Mouse (Mus musculus): ENCODE measurements at regions not wholly inside any gene's neighbourhood (a gene's known extent, or its start where the extent isn't known, plus 50 kb on each side); places are given as distances from the start of the nearest gene placed in this dataset.

DNA sequence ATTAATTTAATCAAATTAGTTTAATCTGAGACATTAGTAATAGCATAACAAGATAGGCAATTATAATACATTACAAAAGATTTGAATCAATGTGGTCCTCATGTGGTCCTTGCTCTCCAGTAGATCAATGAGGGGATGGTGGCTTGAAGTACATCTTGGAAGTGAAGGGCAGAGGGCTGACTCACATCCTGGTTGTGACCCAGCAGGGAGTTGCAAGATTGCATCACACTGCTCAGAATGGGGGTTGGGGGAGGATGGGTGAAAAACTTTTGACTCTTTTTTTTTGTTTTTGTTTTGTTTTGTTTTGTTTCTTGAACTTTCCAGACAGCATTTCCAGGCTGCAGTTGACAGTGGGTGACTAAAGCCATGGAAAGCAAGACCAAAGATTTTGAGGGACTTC, 191.1 kb upstream of the Dio3 start:
- no peak for DNase-seq

DNA sequence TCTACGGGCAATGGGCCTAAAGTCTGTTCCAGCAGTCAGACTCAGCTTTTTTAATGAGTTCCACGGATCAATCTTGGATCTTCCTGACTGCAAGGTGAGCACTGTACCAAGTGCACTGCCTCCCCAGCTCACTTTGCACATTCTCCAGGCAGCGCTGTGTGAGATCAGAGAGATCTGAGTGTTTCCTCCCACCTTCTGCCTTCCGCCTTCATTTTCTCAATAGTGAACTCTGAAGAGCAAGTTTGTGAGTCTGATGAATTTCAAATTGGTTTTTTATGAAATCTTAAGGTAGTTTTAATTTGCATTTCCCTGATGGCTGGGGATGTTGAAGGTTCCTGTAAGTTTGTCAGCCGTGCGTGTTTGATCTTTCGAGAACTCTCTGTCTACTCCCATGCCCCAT, 176.7 kb upstream of the Dio3 start:
- DNase-seq: no peak

DNA sequence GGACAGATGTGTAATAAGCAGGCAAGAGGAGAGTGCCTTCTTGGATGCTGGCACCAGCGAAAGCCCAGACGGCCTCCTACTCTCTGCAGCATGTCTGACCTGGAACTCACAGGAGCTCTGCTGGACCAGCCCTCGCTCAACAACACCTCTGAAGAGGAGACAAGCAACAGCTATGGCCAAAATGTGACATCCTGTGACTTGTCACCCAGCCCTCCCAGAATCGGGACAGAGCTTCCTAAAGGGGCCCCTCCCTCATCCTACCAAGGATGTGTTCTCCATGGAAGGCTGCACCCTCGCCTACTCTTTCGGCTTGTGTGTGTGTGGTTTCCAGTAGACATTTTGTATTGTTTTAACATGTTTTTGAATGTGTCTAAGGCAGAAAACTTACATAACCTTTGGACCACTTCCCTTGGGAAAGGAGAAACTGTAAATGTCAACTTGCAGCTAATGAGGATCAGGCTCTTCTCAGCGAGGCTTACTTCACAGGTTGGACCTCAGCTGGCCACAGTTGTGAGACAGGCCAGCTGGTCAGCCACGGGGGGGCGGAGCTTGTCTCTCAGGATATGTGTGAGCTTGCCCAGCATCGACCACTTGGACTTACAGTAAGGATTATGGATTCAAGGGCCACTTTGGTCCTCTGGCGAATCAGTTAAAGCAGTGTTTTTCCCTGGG, 166.7 kb upstream of the Dio3 start:
- peak; percentile 53 to 61 for DNase-seq

DNA sequence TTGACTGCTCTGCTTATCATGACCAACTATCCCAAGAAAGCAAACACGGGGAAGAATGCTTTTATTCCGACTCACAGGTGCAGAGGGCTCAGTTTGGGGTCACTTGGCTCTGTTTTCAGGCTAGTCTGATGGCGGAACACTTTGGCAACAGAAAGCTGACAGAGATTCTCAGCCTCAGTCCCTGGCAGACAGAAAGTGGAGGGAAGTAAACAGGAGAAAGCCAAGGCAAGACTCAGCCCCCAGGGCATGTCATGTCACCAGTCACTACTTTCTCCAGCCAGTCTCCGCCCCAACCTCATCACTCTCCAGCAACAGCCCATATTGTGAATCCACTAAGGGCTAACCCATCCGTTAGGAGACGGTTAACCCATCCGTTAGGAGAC, 166.2 kb upstream of the Dio3 start:
- peak; percentile 16 to 32 for DNase-seq

DNA sequence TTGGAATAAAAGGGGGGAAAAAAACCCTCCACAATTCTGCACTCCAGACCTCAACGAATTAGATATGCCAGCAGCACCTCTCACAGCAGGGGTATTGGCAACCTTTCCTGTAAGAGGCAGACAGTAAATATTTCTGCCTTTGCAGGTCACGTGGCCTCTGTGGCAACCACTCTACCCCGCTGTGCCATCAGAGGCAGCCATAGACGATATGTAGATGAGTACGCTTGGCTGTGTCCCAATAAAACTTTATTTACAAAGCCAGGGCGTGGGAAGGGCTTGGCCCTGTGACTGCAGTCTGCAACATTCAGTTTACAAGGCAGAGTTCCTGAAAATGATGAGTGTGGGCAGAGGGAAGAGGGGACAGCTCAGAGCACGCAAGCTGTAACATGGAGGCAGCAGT, 158.7 kb upstream of the Dio3 start:
- DNase-seq: peak; percentile 71 to 73

DNA sequence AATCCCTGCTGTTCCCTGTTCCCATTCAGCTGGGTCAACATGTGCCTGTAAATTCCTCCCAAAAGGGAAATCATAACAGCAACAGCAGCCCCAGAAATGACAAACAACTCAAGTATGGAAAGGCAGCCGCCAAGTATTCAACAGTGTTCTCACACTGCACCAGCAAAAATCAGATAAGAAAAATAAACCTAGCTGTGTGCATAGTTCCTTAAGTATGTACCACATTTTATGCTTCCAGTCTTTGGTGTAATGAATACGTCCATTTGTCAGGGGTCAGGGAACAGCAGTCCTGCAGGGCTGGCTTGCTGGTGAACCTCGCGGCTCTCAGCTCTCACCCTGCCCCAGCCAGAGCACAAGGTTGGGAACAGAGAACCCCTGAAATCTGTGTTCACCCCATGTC, 155.9 kb upstream of the Dio3 start:
- no peak for DNase-seq

DNA sequence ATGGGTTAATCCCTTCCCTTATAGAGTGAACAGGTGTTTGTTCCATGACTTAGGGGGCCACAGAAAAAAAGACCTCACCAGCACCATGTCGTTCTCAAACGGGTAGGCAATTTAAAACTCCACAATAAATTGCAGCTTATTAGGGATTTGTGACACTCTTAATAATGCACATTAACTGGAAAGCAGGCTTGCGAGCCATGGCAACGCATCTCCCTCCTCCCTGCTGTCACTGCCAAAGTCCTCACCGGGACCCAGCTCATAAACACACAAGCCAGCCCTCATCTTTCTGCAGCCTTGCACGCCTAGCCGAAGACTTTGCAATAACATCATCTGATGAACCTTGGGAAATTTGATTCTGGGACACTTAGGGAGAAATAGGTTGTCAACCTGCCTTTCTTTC, 152.3 kb upstream of the Dio3 start:
- no peak for DNase-seq

DNA sequence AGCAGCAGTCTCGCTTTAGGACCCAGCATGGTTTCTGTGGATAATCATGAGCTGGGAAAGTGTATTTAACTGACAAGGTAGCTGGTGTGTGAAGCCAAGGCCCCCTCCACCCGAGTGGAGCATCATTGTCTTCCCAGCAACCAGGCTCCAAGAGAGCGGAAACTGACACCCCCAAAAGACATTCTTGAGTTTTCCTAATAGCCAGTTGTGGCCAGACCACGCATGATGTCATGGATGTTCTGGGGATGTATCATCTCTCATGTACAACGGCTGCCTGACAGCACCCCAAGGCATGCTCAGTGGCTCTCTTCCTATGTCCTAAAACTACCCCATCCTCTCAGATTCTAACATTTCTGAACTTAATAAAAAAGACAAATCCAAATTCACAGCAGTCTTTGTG, 133.5 kb upstream of the Dio3 start:
- no peak for DNase-seq

DNA sequence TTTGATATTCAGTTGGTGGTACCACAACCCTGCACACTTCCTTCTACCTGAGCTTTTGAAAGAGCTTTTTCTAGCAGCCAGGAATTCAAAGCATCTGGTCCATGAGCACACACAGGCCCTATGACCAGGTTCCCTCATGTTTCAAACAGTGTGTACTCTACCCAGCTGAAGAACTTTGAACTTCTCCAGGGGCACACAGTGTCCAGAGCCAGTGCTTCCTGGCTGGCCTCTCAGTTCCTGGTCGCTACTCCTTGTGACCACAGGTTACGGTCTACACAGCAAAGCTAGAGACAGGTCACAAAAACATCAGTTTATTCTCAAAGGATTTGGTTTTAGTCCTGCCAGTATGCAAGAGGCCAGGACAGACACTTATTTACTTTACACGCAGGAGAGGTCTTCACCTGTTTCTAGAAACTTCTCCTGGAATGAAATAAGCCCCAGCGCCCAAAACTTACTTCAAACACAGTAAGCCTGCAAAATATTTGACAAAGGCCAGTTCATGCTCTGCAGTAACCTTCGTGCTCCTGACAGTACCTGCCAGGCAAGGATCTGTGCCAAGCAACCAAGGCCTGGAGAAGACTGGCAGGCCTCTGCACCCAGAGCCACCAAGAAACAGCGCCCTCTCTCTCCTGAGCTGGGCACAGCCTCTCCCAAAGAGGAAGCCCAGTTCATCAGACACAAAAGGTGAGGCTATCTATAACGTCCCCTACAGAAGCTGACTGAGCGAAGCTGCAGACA, 124.5 kb upstream of the Dio3 start:
- DNase-seq: peak; percentile 48 to 49

DNA sequence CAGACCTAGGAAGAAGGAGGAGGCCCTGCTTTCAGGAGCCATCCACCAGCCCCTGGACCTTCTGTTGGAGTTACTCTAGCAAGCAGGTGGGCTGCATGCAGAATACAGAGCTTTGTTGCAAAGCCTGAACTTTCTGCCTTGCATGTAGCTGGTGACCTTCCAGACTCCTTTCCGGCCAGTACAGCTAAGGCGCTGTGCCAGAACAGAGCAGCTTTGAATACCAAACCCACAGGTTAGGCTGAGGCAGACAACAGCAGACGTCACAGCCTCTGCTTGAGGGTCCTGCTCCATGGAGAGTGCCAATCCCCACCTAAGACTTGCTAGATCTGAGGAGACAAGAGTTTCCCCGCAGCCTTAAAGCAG, 123.9 kb upstream of the Dio3 start:
- DNase-seq: peak; percentile 28 to 45

DNA sequence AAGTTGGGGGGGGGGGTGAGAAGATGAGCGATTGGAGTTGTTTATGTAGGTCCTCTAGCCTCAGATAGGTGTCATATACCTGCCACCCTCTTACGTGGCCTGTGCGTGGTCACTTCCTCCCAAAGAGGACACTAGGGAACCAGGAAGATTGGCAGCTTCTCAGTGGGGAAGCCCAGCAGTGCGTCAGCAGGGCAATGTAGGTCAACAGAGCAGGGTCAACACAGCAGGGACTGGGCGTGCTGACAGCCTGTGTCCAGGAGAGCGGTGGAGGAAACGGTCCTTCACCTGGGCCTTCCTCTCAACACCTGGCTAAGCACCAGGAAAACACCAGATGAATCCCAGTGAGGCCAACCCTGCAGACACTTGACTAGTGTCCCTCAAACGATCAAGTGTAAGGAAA, 122.4 kb upstream of the Dio3 start:
- DNase-seq: peak in 1 of 2 experiments; percentile 11

DNA sequence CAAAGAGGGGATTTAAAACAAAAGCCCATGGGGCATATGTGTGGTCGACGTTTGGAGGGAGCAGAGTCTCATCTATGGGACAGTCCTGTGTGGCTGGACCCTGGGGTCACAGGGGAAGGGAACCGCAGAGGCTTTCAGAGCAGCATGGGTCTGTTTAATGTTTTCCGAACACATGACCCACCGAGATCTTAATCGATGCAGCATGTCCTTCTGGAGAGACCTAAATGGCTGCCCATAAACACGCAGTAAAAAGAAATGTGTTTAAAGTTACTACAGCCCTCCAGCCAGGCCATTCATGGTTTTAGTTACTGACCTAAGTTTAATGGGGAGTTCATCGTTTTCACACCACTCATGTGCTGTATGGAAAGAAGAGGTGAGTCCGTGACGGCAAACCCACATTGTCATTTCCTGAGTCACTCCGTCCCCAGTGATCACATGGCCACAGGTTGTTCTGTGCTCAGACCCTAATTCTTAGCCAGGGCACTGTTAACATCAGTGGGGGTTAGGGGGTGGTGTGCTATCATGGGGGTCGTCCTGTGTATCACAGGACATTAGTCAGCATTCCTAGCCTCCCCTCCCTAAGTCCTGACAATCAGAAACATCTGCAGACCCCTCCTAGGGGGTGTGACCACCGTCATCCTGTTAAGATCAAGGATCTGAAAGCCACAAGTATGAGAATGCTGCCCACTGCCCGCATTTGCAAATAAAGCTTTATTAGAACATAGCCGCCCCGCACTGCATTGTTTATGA, 120.7 kb upstream of the Dio3 start:
- DNase-seq: no peak

DNA sequence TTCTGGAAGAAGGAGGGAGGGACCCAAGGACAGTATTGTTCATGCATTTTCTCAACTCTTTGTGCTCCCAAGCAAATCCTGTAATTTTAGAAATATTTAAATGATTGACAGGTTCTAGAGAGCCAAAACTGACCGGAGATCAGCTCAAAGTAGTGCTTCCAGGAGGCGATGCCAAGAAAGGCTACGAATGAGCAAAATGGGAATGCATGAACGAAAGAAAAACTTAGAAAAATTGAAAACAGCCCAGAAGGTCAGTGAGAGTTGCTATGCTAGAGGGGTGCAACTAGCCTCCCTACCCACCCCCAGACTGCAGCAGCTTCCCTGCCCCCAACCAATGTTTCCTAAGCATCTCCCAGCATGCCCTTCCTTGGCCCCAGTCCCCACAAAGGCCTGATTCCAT, 117.6 kb upstream of the Dio3 start:
- no peak for DNase-seq

DNA sequence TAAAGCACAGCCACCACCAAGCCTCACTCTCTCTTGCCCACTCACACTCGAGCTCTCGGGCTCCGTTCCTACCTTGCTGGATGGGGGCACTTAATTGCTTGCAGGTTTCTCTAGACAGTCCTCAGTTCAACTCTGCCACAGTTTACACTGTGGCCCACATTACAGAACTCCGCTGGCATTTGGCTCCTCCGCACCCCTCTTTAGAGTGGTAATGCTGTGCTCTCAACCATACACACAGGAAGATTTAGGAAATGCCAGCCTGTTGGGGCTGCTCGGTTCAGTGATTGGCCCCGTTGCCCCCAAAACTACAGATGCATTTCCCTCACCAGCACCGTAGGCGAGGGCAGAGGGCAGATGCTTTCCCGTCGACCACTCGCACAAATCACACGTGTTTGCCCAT, 113.4 kb upstream of the Dio3 start:
- DNase-seq: no peak

DNA sequence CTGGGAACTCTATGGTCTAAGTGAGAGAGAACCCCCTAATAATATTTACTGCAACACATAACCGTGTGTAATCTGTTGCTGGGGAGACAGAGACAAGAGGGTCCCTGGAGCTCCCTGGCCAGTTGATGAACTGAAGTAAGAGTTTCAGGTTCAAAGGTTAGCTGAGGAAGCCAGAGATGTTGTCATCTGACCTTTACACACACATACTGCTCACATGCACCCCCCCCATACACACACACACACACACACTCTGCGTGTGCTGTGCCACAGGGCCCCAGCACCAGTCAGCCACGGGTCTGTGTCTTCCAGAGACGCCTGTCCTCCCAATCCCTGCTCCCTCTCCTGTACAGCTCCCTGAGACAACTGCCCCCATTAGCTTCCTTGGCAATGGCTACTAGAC, 110.5 kb upstream of the Dio3 start:
- no peak for DNase-seq

DNA sequence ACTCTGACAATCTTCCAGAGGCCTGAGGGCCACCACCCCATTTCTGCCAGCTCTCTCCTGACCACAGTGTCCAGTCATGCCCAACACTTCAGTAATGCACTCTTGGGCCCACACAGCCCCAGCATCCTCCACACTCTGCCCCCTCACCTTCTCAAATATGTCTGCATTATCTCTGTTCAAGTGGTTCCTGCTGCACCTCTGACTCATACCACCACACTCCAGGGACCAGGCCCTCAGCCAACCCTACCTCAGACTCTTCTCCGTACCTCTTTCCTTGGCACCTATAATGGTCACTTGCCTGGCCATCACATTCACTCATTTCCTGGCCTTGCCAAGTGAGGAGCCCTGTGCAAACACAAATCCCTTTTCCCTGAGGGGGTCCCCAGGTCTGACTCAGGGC, 109.6 kb upstream of the Dio3 start:
- DNase-seq: no peak

DNA sequence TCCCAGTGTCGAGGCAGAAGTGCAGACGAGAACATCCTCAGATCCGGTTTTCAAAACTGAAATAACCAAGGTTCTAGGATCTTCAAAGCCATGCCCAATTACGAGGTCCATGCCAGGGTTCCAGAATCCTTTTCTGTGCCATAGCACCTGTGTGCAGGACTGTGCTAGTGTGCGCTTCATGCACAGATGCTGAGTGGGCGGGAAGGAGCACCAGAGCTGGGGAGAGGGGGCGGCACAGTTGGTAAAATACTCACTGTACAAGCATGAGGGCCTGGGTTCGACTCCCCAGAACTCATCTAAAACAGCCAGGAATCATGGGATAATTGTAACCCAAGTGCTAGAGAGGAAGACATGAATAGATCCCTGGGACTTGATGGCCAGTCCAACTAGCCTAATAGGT, 108.4 kb upstream of the Dio3 start:
- no peak for DNase-seq

DNA sequence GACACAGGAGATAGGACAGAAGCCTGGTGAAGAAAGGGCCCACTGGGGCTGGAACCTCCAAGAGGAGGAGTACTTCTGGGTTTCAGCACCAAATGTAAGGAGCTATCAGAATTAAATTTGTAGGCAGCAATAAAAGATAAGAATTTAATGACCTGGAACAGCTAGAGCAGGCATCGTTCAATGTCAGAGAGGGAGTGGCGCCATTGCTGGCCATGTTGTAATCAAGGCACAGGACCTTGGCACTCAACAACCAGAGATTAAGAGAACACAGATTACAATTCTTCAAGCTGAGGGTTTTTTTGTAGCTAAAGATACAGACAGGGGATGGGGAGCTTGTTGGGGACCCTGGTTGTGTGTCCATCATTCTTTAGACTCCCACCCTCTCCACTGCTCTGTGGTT, 101.0 kb upstream of the Dio3 start:
- DNase-seq: no peak

DNA sequence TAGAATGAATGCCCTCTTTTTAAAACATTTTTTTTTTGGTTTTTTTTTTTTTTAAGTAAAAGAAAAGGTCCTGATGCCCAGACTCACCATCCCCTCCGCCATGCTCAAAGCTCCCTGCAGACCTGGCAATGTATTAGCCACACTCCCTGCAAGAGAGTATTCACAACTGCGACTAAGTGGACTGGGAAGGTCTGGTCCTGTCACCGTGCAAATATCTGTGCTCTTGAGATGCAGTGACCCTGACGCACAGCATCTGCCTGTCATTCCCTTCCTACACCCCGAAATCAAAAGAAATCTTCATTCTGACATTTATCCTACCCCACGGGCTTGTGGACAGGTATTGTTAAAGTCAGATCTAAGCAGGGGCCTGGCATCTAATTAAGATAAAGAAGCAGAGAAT, 95.4 kb upstream of the Dio3 start:
- DNase-seq: no peak

DNA sequence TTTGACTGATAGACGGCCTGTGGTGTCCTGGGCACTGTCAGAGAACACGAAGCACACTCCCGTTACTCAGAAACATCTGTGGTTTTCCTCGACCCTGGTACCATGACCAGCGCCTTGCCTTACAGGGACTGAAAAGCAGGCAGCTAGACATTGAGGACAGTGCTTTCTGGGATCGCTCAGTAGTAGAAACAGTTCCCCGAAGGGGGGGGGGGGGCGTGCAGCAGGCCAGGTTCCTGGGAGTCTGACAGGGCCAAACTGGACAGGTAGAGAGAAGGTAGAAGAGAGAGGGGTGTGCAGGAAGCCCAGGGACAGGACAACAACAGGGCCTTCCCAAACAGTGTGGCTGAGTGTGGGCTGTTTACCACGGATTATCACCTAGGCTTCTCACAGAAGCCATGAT, 93.5 kb upstream of the Dio3 start:
- DNase-seq: no peak

DNA sequence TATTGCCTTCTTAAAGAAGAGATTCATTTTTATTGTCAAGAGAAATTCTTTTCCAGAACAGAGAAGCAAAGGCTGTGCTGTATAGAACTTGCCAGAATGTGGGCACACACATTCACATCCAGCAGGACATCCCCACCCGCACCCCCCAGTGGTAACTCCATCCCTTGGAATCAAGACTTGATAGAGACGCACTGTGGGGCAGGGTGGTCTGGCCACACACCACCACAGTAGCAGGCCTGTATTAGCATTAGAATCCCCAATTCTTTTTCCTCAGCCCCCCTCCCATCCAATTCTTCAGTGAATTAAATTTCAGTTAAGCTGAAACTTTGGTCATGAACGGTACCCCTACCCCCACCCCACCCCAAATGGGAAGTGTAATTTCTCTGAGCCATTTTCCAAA, 92.5 kb upstream of the Dio3 start:
- DNase-seq: no peak

DNA sequence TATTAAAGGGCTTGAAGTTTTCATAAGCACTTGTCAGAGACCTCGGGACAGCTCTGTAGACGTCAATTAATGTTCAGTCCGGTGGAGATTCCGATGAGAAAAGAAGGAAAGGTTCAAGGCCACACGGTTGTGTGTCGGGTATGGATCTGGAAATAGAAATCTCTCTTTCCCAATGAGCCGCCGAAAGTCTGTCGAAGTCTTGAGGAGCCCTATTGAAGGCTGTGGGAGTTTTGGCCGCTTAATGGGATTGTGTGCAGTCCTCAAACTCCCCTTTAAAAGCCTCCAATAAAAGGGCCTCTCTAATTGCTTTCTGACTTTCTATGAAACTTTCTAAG, 92.0 kb upstream of the Dio3 start:
- DNase-seq: no peak

DNA sequence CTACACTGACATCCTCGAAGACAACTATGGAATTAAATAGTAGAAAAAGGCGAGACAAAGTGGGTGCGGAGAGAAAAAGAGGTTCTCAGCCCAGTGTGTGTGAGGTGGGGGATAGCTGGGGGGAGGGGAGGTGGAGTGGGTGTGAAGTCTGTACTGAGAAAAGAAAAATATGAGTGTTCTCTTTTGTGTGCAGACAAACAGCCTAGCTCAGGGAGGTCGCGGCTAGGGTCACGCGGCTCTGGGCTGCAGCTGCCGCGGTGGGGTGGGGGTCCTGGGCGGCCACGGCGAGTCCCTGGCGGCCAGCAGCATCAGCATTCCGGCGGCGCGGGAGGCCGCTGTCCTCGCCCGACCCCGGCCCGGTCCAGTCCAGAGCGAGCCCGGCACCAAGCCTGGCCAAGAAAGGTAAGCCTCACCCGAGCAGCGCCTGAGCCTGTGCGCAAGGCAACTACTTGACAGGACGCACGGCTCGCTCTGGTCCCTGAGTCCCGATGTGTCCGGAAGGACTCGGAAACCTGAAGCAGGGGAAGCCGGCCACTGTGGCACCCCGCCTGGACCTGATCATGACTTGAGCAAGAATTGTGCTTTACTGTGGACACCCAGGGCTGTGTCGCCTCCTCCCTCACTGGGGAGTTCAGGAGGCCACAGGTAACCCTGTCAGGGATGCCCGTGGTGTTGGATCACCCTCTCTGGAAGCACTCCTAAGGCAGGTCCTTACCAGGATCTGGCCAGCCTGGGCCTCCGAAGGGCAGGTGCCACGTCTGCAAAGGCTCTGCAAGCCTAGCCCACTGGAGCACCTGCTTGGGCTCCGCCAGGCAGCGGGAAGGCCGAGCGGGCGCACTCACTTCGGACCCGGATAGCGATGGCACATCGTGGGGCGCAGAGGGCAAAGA, 91.4 kb upstream of the Dio3 start:
- DNase-seq: peak; percentile 12 to 18

Data from cerebellum, postnatal 10 days (tissue).